Mouse (Mus musculus) CH12.LX (cell line): ENCODE results near the gene Erap1.

Experiments used
- BHLHE40 ChIP-seq: IDR thresholded peaks from 2 replicates; pipeline ENCODE4 v1.6.1; 2011; ENCODE audit warnings: mild to moderate bottlenecking, low read depth, low read length, improper control_type of control experiment
- CHD2 ChIP-seq: IDR thresholded peaks from 2 replicates; pipeline ENCODE4 v1.6.1; 2011; ENCODE audit warnings: low read length, improper control_type of control experiment
- CTCF ChIP-seq, 2 experiments: IDR thresholded peaks in 1 of 2; conservative IDR thresholded peaks in 1 of 2; 2 replicates each; pipeline ENCODE4 v1.5.1; 2011 to 2012; ENCODE audit warnings: low read depth in 2 of 2, low read length in 2 of 2, improper control_type of control experiment in 1 of 2, inconsistent platforms in 1 of 2, mild to moderate bottlenecking in 1 of 2, moderate library complexity in 1 of 2
- EP300 ChIP-seq: IDR thresholded peaks from 2 replicates; pipeline ENCODE4 v1.6.1; 2011; ENCODE audit warnings: low read length, improper control_type of control experiment
- KAT2A ChIP-seq: IDR thresholded peaks from 2 replicates; pipeline ENCODE4 v1.6.1; 2012; ENCODE audit warnings: low read length, improper control_type of control experiment, inconsistent platforms; ENCODE audit not compliant: insufficient replicate concordance
- MAFK ChIP-seq: IDR thresholded peaks from 2 replicates; pipeline ENCODE4 v1.6.1; 2011; ENCODE audit warnings: low read length, improper control_type of control experiment; ENCODE audit not compliant: insufficient replicate concordance
- MAX ChIP-seq: IDR thresholded peaks from 2 replicates; pipeline ENCODE4 v1.6.1; 2011; ENCODE audit warnings: low read length, improper control_type of control experiment
- TCF12 ChIP-seq: IDR thresholded peaks from 2 replicates; pipeline ENCODE4 v1.6.1; 2014; ENCODE audit warnings: low read depth, mild to moderate bottlenecking, inconsistent platforms, low read length, improper control_type of control experiment
- ZC3H11A ChIP-seq: IDR thresholded peaks from 2 replicates; pipeline ENCODE4 v1.6.1; 2012; ENCODE audit warnings: low read depth, mild to moderate bottlenecking, inconsistent platforms, low read length, improper control_type of control experiment
- ZKSCAN1 ChIP-seq: IDR thresholded peaks from 2 replicates; pipeline ENCODE4 v1.6.1; 2012; ENCODE audit warnings: low read depth, inconsistent platforms, low read length, improper control_type of control experiment, borderline replicate concordance

DNA sequence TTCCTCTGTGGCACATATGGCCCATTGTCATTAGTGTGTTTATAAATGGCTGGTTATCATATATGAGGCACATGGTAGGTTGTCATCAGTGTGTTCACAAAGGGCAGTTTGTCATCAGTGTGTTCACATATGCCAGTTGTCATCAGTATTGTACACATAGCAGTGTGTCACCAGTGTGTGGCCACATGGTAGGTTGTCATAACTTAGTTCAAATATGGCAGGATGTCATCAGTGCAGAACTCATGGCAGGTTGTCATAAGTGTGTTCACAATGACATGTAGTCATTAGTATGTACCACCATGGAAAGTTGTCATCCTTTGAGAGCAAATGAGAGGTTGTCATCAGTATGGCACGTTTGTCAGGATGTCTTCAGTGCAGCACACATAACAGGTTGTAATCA lies 7.0 kb upstream of the Erap1 start:
- TF ChIP-seq BHLHE40 (no peak), EP300 (no peak), CTCF (conservative IDR thresholded peaks at IDR 0.05 in 1 of 2, IDR thresholded peaks at IDR 0.05 in 1 of 2; ENCODE audit: low read depth in 2 of 2, low read length in 2 of 2) (no peak), ZC3H11A (no peak), KAT2A (no peak), MAX (no peak), ZKSCAN1 (no peak), TCF12 (no peak), CHD2 (no peak), MAFK (no peak)
